Mouse (Mus musculus) hindbrain, embryonic 14.5 days (tissue): Measurements from ENCODE around the gene Mlkl. TPM values are rescaled to one million over a fixed set of nuclear protein-coding genes. Genes with fewer than 3 reads are reported as not detected.

Source experiments
- ATAC-seq: fragments of 200-750 bp; cut with Nextera tagmentation; 2 replicates; pipeline ENCODE4 v1.8.0; 2017; ENCODE audit warnings: moderate number of reproducible peaks, mild to moderate bottlenecking, moderate TSS enrichment, moderate library complexity; ENCODE audit not compliant: low FRiP score
- DNase-seq: peaks from one replicate; pipeline ENCODE4 v3.0.0-alpha.2; 2015; ENCODE audit warnings: low spot score
- H3K27ac ChIP-seq: fragments of 300-500 bp; sonication (generic); 2 replicates; pipeline ENCODE4 v1.5.1; 2014; ENCODE audit warnings: mild to moderate bottlenecking, moderate library complexity
- H3K27me3 ChIP-seq: fragments of 300-500 bp; sonication (generic); 2 replicates; pipeline ENCODE4 v1.6.1; 2014; ENCODE audit warnings: mild to moderate bottlenecking, low read length, mixed read lengths; ENCODE audit not compliant: control insufficient read depth, insufficient read depth
- H3K36me3 ChIP-seq: fragments of 300-500 bp; sonication (generic); replicated peaks from 2 replicates; pipeline ENCODE4 v1.6.1; 2014; ENCODE audit not compliant: control insufficient read depth, insufficient read depth
- H3K4me1 ChIP-seq: fragments of 300-500 bp; sonication (generic); replicated peaks from 2 replicates; pipeline ENCODE4 v1.6.1; 2014; ENCODE audit warnings: antibody characterized with exemption, low read length, mixed read lengths; ENCODE audit not compliant: control insufficient read depth, insufficient read depth
- H3K4me2 ChIP-seq: fragments of 300-500 bp; sonication (generic); replicated peaks from 2 replicates; pipeline ENCODE4 v1.6.1; 2014; ENCODE audit warnings: mild to moderate bottlenecking, moderate library complexity
- H3K4me3 ChIP-seq: fragments of 300-500 bp; sonication (generic); replicated peaks from 2 replicates; pipeline ENCODE4 v1.5.1; 2014; ENCODE audit warnings: mild to moderate bottlenecking, low read length
- H3K9ac ChIP-seq: fragments of 300-500 bp; sonication (generic); 2 replicates; pipeline ENCODE4 v1.6.1; 2014
- H3K9me3 ChIP-seq: fragments of 300-500 bp; sonication (generic); 2 replicates; pipeline ENCODE4 v1.6.1; 2016; ENCODE audit warnings: low read length; ENCODE audit not compliant: control insufficient read depth
- WGBS: fragments of 180-500 bp; shearing (Covaris S2); extraction: QIAGEN DNeasy Blood & Tissue Kit; methylation state at CpG from one replicate; pipeline ENCODE4 v1.1.7; 2014; 5-methylcytosine and 5-hydroxymethylcytosine counted together
- polyA plus RNA-seq: library from polyadenylated mRNA; unstranded; fragments of >200 nt; fragmentation: Nextera tagmentation; extraction: Ambion mirVana; gene quantifications from 2 replicates; pipeline ENCODE4 v1.2.1, GENCODE M21; 2014

Mlkl gene
- polyA plus RNA-seq, 1 experiment from 2014 or later = 0.47 TPM

DNA sequence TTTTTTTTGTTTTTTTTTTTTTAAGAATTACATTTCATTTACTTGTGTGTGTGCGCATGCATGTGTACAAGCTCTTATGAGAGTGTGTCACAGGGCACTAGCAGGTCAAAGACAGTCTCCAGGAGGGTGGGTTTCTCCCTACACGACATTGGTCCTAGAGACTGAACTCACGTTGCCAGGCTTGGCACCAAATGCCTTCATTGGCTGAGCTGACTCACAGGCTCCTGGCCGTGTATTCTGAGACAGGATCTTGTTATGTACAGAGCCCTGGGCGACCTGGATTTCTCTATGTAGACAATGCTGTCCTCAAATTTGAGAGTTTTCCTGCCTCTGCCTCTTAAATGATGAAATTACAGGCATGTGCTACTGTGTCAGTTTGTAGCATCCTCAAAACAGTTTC is 22.0 kb upstream of the Mlkl start:
- Histone ChIP-seq H3K4me2 (no peak overlapping the region), H3K4me3 (no peak overlapping the region), H3K9ac (no peak overlapping the region), H3K27me3 (no peaks in the 10 kb centered on the region), H3K27ac (no peak overlapping the region), H3K36me3 (no peaks in the 10 kb centered on the region), H3K4me1 (no peaks in the 10 kb centered on the region), H3K9me3 (no peaks in the 10 kb centered on the region)
- DNase-seq (no peak), ATAC-seq (no peak)
- 71% methylated on average over 5 of the region's 5 CpGs for WGBS

DNA sequence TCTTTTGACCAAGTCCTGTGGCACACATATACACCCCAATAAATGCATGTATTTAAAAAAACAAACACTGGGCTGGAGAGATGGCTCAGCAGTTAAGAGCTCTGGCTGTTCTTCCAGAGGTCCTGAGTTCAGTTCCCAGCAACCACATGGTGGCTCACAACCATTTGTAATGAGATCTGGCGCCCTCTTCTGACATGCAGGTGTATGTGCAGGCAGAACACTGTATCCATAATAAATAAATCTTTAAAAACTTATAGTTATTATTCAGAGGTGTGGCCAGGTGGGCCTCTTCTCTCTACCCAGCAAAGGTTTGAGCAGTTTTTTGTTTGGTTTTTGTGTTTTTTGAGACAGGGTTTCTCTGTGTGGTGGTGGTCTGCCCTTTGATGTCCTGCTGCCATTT is 20.9 kb upstream of the Mlkl start:
- H3K9me3 ChIP-seq = no peaks in the 10 kb centered on the region
- H3K9ac ChIP-seq = no peak overlapping the region
- H3K4me3 ChIP-seq = no peak overlapping the region
- ATAC-seq = no peak
- no peaks in the 10 kb centered on the region for H3K36me3 ChIP-seq
- H3K4me2 ChIP-seq = no peak overlapping the region
- no peaks in the 10 kb centered on the region for H3K4me1 ChIP-seq
- H3K27ac ChIP-seq = no peak overlapping the region
- WGBS = 54% methylated on average over 1 of the region's 1 CpGs
- no peak for DNase-seq
- H3K27me3 ChIP-seq = no peaks in the 10 kb centered on the region

- ATAC-seq (no peak), DNase-seq (no peak)
- Histone ChIP-seq H3K9ac (no peak overlapping the region), H3K36me3 (no peaks in the 10 kb centered on the region), H3K4me1 (no peaks in the 10 kb centered on the region), H3K4me3 (no peak overlapping the region), H3K9me3 (no peaks in the 10 kb centered on the region), H3K27ac (no peak overlapping the region), H3K4me2 (no peak overlapping the region), H3K27me3 (no peaks in the 10 kb centered on the region)
- 89% methylated on average over 4 of the region's 4 CpGs for WGBS
Observed at GRCm38 (mm10) chr8:111357433-111357832, 19.5 kb upstream of the Mlkl start.

GRCm38 (mm10) chr8:111353497-111353896 is 15.5 kb upstream of the Mlkl start:
- ATAC-seq (no peak), DNase-seq (no peak)
- WGBS = 89% methylated on average over 9 of the region's 9 CpGs
- H3K4me3 ChIP-seq = no peak overlapping the region
- no peaks in the 10 kb centered on the region for H3K36me3 ChIP-seq
- H3K9me3 ChIP-seq = no peaks in the 10 kb centered on the region
- no peak overlapping the region for H3K9ac ChIP-seq
- H3K27me3 ChIP-seq = no peaks in the 10 kb centered on the region
- no peak overlapping the region for H3K4me2 ChIP-seq
- H3K4me1 ChIP-seq = no peaks in the 10 kb centered on the region
- no peak overlapping the region for H3K27ac ChIP-seq

DNA sequence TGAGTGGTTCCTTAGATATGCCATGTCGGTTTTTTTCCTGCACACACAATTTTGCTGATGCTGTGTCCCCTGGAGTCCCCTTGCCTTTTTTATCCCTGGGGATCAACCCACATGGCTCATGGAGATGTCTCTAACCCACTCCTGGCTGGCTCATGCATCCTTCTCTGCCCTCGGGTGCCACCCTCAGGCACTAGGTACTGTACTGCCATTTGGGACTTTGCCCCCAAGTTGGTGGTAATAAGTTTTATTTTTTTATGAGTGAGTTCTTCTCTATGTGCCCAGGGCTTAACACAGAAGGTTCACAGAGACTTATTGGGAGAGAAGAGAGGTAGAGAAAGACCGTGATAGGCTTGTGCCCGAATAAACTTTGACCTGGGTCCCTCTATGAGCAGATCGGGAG is 14.3 kb upstream of the Mlkl start:
- Histone ChIP-seq H3K36me3 (no peaks in the 10 kb centered on the region), H3K4me3 (no peak overlapping the region), H3K27ac (no peak overlapping the region), H3K4me2 (no peak overlapping the region), H3K27me3 (no peaks in the 10 kb centered on the region), H3K9me3 (no peaks in the 10 kb centered on the region), H3K4me1 (no peaks in the 10 kb centered on the region), H3K9ac (no peak overlapping the region)
- no peak for DNase-seq
- 87% methylated on average over 5 of the region's 5 CpGs for WGBS
- no peak for ATAC-seq

- Histone ChIP-seq H3K27me3 (no peaks in the 10 kb centered on the region), H3K4me3 (no peak overlapping the region), H3K9me3 (no peaks in the 10 kb centered on the region), H3K27ac (no peak overlapping the region), H3K4me1 (no peaks in the 10 kb centered on the region), H3K9ac (no peak overlapping the region), H3K36me3 (no peaks in the 10 kb centered on the region), H3K4me2 (no peak overlapping the region)
- no peak for DNase-seq
- 84% methylated on average over 6 of the region's 6 CpGs for WGBS
- no peak for ATAC-seq
Observed at GRCm38 (mm10) chr8:111350577-111350976, 12.6 kb upstream of the Mlkl start.

- Histone ChIP-seq H3K27ac (no peak overlapping the region), H3K9me3 (no peaks in the 10 kb centered on the region), H3K9ac (no peak overlapping the region), H3K4me2 (no peak overlapping the region), H3K36me3 (no peaks in the 10 kb centered on the region), H3K4me1 (no peaks in the 10 kb centered on the region), H3K4me3 (no peak overlapping the region), H3K27me3 (peaks cover 12% of the 10 kb centered on the region)
- 19% methylated on average over 5 of the region's 5 CpGs for WGBS
- peak; percentile 81 for DNase-seq
- ATAC-seq = no peak
Observed at GRCm38 (mm10) chr8:111343225-111343624, 5.2 kb upstream of the Mlkl start.

- Histone ChIP-seq H3K27me3 (peaks cover 21% of the 10 kb centered on the region), H3K4me3 (no peak overlapping the region), H3K27ac (no peak overlapping the region), H3K4me1 (peaks cover 6% of the 10 kb centered on the region; the same call in 1 of the 2 replicates), H3K36me3 (no peaks in the 10 kb centered on the region), H3K9ac (no peak overlapping the region), H3K4me2 (no peak overlapping the region), H3K9me3 (no peaks in the 10 kb centered on the region)
- DNase-seq (no peak), ATAC-seq (no peak)
- 85% methylated on average over 3 of the region's 3 CpGs for WGBS
Observed at GRCm38 (mm10) chr8:111340186-111340585, 2.2 kb upstream of the Mlkl start.

GRCm38 (mm10) chr8:111338370-111339208 is 612 bp upstream of the Mlkl start:
- DNase-seq (no peak), ATAC-seq (no peak)
- WGBS = 52% methylated on average over 12 of the region's 12 CpGs
- peak overlapping the region; percentile 32 for H3K4me3 ChIP-seq
- peaks cover 6% of the 10 kb centered on the region; the same call in 1 of the 2 replicates for H3K4me1 ChIP-seq
- H3K9ac ChIP-seq = no peak overlapping the region
- H3K27ac ChIP-seq = no peak overlapping the region
- H3K9me3 ChIP-seq = no peaks in the 10 kb centered on the region
- H3K36me3 ChIP-seq = no peaks in the 10 kb centered on the region
- peak overlapping the region; percentile 66 for H3K4me2 ChIP-seq
- peaks cover 21% of the 10 kb centered on the region for H3K27me3 ChIP-seq
